Mouse (Mus musculus) bone marrow, adult 2 months (tissue): ENCODE measurements around the gene Alad.

Source experiments
- CTCF ChIP-seq: fragments of 200-500 bp; IDR thresholded peaks from 2 replicates; pipeline ENCODE4 v1.5.1; 2011; ENCODE audit warnings: low read length, control low read depth; ENCODE audit not compliant: control insufficient read depth, insufficient read depth
- POLR2A ChIP-seq: fragments of 200-500 bp; IDR thresholded peaks from 2 replicates; pipeline ENCODE4 v1.6.1; 2011; ENCODE audit warnings: low read depth, mild to moderate bottlenecking, control low read depth, low read length, borderline replicate concordance; ENCODE audit not compliant: control insufficient read depth

GRCm38 (mm10) chr4:62519122-62519848 lies 433 bp downstream of the Alad start:
- no peak for TF ChIP-seq POLR2A
- no peak for TF ChIP-seq CTCF
